Mouse (Mus musculus) stomach, embryonic 14.5 days (tissue): Measurements from ENCODE around the gene Mrpl10. TPM values are rescaled to one million over a fixed set of nuclear protein-coding genes. Genes with fewer than 3 reads are reported as not detected.

Experiments
- ATAC-seq: fragments of 200-750 bp; cut with Nextera tagmentation; 2 replicates; pipeline ENCODE4 v1.8.0; 2017; ENCODE audit warnings: low read depth, moderate TSS enrichment; ENCODE audit not compliant: insufficient number of reproducible peaks, insufficient read depth, low FRiP score
- H3K27ac ChIP-seq: fragments of 300-500 bp; sonication (generic); 2 replicates; pipeline ENCODE4 v1.5.1; 2014; ENCODE audit warnings: mild to moderate bottlenecking, low read length, moderate library complexity, mixed read lengths
- H3K27me3 ChIP-seq: fragments of 300-500 bp; sonication (generic); 2 replicates; pipeline ENCODE4 v1.6.1; 2014; ENCODE audit warnings: low read length, control low read depth, mixed read lengths; ENCODE audit not compliant: control insufficient read depth, insufficient read depth
- H3K36me3 ChIP-seq: fragments of 300-500 bp; sonication (generic); 2 replicates; pipeline ENCODE4 v1.6.1; 2014; ENCODE audit warnings: mild to moderate bottlenecking, control low read depth, low read length, moderate library complexity, mixed read lengths; ENCODE audit not compliant: control insufficient read depth, insufficient read depth
- H3K4me1 ChIP-seq: fragments of 300-500 bp; sonication (generic); 2 replicates; pipeline ENCODE4 v1.6.1; 2014; ENCODE audit warnings: low read length, control low read depth, mixed read lengths; ENCODE audit not compliant: control insufficient read depth, insufficient read depth
- H3K4me2 ChIP-seq: fragments of 300-500 bp; sonication (generic); replicated peaks from 2 replicates; pipeline ENCODE4 v1.6.1; 2014; ENCODE audit warnings: low read depth, low read length, control low read depth
- H3K4me3 ChIP-seq: fragments of 300-500 bp; sonication (generic); 2 replicates; pipeline ENCODE4 v1.5.1; 2014; ENCODE audit warnings: low read depth, low read length, control low read depth
- H3K9ac ChIP-seq: fragments of 300-500 bp; sonication (generic); replicated peaks from 2 replicates; pipeline ENCODE4 v1.6.1; 2014; ENCODE audit warnings: low read depth, mild to moderate bottlenecking, control low read depth, low read length, moderate library complexity, mixed read lengths
- H3K9me3 ChIP-seq: fragments of 300-500 bp; sonication (generic); 2 replicates; pipeline ENCODE4 v1.6.1; 2016; ENCODE audit warnings: low read depth, low read length, control low read depth; ENCODE audit not compliant: control insufficient read depth
- WGBS: fragments of 180-500 bp; shearing (Covaris S2); extraction: QIAGEN DNeasy Blood & Tissue Kit; methylation state at CpG from one replicate; pipeline ENCODE4 v1.1.7; 2014; 5-methylcytosine and 5-hydroxymethylcytosine counted together
- microRNA-seq: library from miRNA; unstranded; fragments of <30 nt; microRNA quantifications from one replicate; pipeline ENCODE4, GENCODE M21; 2016
- polyA plus RNA-seq: library from polyadenylated mRNA; unstranded; fragments of >200 nt; fragmentation: Nextera tagmentation; extraction: Ambion mirVana; gene quantifications from 2 replicates; pipeline ENCODE4 v1.2.1, GENCODE M21; 2014

Gene Mrpl10
- polyA plus RNA-seq, 1 experiment from 2014 or later, result 89.2 TPM

GRCm38 (mm10) chr11:97086365-97086764 lies 45.0 kb downstream of the Mrpl10 start:
- 66% methylated on average over 6 of the region's 6 CpGs for WGBS
- no peaks in the 10 kb centered on the region for H3K9me3 ChIP-seq
- H3K4me1 ChIP-seq, result no peaks in the 10 kb centered on the region

GRCm38 (mm10) chr11:97094600-97094999 lies 53.2 kb downstream of the Mrpl10 start:
- H3K27me3 ChIP-seq, result peaks cover 8% of the 10 kb centered on the region; the same call in 1 of the 2 replicates
- no peak for ATAC-seq
- no peaks in the 10 kb centered on the region for H3K36me3 ChIP-seq
- WGBS, result 50% methylated on average over 2 of the region's 2 CpGs
- H3K27ac ChIP-seq, result no peak overlapping the region
- H3K4me1 ChIP-seq, result no peaks in the 10 kb centered on the region
- H3K9me3 ChIP-seq, result no peaks in the 10 kb centered on the region
- H3K4me3 ChIP-seq, result no peak overlapping the region
- no peak overlapping the region for H3K4me2 ChIP-seq
- H3K9ac ChIP-seq, result no peak overlapping the region

More at GRCm38 (mm10) chr11:97086365-97086764, 45.0 kb downstream of the Mrpl10 start:
- ATAC-seq, result no peak
- H3K4me3 ChIP-seq, result no peak overlapping the region
- H3K9ac ChIP-seq, result no peak overlapping the region
- H3K4me2 ChIP-seq, result no peak overlapping the region
- no peak overlapping the region for H3K27ac ChIP-seq
- no peaks in the 10 kb centered on the region for H3K36me3 ChIP-seq
- H3K27me3 ChIP-seq, result no peaks in the 10 kb centered on the region

DNA sequence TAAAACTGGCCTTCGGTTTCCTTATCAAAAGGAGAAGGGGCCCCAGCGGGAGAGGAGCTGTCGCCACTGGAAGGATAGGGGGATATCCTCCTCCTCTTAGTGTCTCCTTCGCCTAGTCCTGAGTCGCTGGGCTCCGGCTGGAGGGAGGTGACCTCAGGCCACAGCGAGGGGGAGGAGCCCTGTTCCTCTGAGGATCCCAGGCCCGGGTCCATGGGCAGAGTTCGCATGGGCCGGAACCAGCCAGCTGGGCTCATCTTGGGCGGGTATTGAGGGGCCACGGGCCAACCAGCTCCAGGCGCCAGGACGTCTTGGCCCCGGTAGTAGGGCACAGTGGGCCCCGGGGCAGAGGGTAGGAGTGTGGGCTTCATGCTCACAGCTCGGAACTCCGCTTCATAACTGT lies 57.4 kb downstream of the Mrpl10 start:
- no peak for ATAC-seq
- no peak overlapping the region for H3K4me3 ChIP-seq
- H3K4me2 ChIP-seq, result no peak overlapping the region
- peaks cover 8% of the 10 kb centered on the region; the same call in 1 of the 2 replicates for H3K27me3 ChIP-seq
- H3K9ac ChIP-seq, result no peak overlapping the region
- no peaks in the 10 kb centered on the region for H3K4me1 ChIP-seq
- H3K9me3 ChIP-seq, result no peaks in the 10 kb centered on the region
- no peak overlapping the region for H3K27ac ChIP-seq
- 24% methylated on average over 18 of the region's 18 CpGs for WGBS
- H3K36me3 ChIP-seq, result no peaks in the 10 kb centered on the region

Small RNA genes lying within 50 kb of the gene (microRNA-seq; reads per million reads assigned to microRNA genes)
- 1.3 reads per million for gene Mir8103

Other genes with a start within 250 kb of the Mrpl10 start
- 30.4 and 36.4 TPM in 2 replicates for gene Nfe2l1, start 211.6 kb upstream of the Mrpl10 start, polyA plus RNA-seq
- gene Copz2, start 191.7 kb upstream of the Mrpl10 start, polyA plus RNA-seq, result 136 and 141 TPM in 2 replicates
- gene Cdk5rap3, start 125.1 kb upstream of the Mrpl10 start, polyA plus RNA-seq, result 65.2 and 68.7 TPM in 2 replicates
- gene Prr15l, start 113.5 kb upstream of the Mrpl10 start, polyA plus RNA-seq, result 46.8 and 48.7 TPM in 2 replicates
- 25.2 and 26.5 TPM in 2 replicates for gene Pnpo, start 97.6 kb upstream of the Mrpl10 start, polyA plus RNA-seq
- 15.7 and 19.1 TPM in 2 replicates for gene Sp2, start 58.6 kb upstream of the Mrpl10 start, polyA plus RNA-seq
- gene Sp6, start 28.2 kb upstream of the Mrpl10 start, polyA plus RNA-seq, result 0.15 and 0.42 TPM in 2 replicates
- 17.7 and 19.7 TPM in 2 replicates for gene Scrn2, start 11.6 kb upstream of the Mrpl10 start, polyA plus RNA-seq
- 0.38 TPM in 1 of 2 replicates, not detected in the other for gene Lrrc46, start 153 bp upstream of the Mrpl10 start, polyA plus RNA-seq
- 4.5 and 8.2 TPM in 2 replicates for gene Osbpl7, start 9.1 kb downstream of the Mrpl10 start, polyA plus RNA-seq
- 0.20 TPM in 1 of 2 replicates, not detected in the other for gene Tbx21, start 73.8 kb downstream of the Mrpl10 start, polyA plus RNA-seq
- 3.7 TPM in 2 replicates for gene Tbkbp1, start 109.9 kb downstream of the Mrpl10 start, polyA plus RNA-seq
- 65.1 and 67.7 TPM in 2 replicates for gene Kpnb1, start 146.3 kb downstream of the Mrpl10 start, polyA plus RNA-seq
- gene Npepps, start 239.1 kb downstream of the Mrpl10 start, polyA plus RNA-seq, result 90.7 and 101 TPM in 2 replicates